Mouse (Mus musculus) left cerebral cortex, postnatal 10 days (tissue): ENCODE data around the gene Olfr303. TPM values are rescaled to one million over a fixed set of nuclear protein-coding genes. Genes with fewer than 3 reads are reported as not detected.
"Not testable (repeated sequence)": the region's sequence is repeated elsewhere in the genome, so short reads cannot be mapped to it uniquely, and the experiment has no call there.

Source experiments
- DNase-seq, 2 experiments: peaks; one replicate each; pipeline ENCODE4 v3.0.0; 2021 to 2022; ENCODE audit warnings: low spot score in 2 of 2, mixed read lengths in 1 of 2; ENCODE audit errors: extremely low spot score in 1 of 2
- intact Hi-C: fragments of 180-260 bp; cut with DNase I; formaldehyde crosslinking; loops from one replicate; pipeline ENCODE4 v1.15.1; 2025
- total RNA-seq, 2 experiments: library from RNA; stranded (reverse); gene quantifications; 2 replicates each; pipeline ENCODE4 v1.2.3; 2021

Gene Olfr303
- not detected for total RNA-seq

DNA sequence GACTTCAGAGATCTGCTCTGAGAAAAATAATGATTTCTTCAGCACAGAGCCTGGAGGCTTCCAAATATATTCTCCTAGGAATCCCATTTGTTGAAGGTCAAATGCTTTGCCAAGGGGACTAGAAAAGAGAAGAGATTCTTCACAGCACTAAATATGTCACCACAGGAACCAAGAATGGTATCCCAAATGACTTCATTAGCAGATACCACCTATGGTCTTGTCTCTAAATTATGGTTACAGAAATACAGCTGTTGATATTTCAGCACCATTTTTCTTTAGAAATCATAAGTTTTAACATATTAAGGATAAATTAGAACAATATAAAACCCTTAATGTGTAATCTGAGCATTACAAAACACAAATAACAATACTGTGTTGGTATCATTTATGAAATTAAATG, at the start of gene Olfr303:
Gene Olfr303 (minus strand): TSS at position 101 of the 400 bp plus-strand sequence.
- intact Hi-C loops = no loop called here
- DNase-seq = no peak

DNA sequence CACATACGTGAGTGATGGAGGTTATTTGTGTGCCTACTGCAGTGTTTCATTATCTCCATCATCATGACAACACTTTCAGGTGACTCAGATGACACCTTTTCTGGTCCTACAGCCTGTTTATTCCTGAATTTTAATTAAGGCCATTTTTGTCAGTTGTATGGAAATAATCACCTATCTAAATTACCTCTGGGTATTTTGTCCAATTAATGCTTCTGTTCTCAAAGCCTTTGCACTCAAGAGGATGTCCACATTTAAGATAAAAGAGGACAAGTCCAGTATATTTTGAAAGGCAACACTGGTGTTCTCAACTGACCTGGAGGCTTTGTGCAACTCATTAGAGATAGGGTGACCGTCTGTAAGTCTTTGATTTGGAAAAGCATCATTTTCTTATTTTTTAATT, 6.0 kb upstream of the Olfr303 start, which contains the start of gene Olfr301:
Gene Olfr301 (plus strand): TSS at position 301 of the 400 bp plus-strand sequence.
- DNase-seq = no peak
- intact Hi-C loops = no loop called here

DNA sequence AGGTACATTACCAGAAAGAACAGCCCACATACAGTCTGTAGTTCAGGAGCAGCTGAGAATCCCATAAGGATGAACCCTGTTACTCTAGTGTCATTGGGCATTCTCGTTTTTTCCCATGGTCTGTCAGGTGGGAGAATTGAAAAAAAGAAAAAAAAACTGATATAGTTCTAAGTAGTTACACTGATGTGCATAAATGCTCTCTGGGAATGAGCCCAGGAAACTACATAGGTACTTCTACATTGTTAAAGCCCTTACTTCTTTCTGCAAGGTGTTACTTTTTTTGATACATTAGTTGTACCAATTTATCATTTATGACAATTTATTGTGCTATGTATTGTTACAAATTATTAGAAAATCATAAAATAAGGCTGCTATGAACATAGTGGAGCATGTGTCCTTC, 11.0 kb downstream of the Olfr303 start, which contains the start of gene Olfr304:
Gene Olfr304 (minus strand): TSS at position 101 of the 400 bp plus-strand sequence.
- intact Hi-C loops = no loop called here
- DNase-seq = no peak

DNA sequence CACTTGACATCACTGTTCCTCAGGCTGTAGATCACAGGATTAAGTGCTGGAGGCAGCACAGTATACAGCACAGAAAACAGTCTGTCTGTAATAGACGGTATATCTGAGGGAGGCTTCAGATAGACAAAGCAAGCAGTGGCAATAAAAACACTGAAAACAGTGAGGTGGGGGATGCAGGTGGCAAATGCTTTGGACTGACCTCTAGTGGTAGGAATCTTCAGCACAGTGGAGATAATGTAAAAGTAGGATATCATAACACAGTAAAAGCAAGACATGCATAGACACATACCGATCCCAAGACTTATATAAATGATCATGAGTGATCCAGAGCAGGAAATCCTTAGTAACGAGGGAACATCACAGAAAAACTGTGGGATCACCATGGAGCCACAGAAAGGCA, 11.8 kb downstream of the Olfr303 start:
- intact Hi-C loops = no loop called here

DNA sequence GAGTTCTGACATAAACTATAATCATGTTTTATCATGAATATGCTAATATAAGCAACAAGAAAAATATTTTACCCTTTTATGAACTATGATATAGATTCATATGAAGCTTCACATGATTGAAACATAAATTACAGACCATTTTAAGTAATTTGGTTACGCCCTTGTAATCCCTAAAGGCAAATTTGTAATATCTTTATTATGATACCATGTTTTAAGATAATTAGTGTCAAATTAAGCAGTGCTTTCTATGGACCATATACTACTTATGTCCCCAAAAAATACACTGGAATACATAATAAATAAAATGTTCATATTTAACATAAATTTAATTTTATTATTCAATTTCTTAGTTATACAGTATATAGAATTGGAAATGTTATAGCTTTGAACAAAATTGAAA, 30.8 kb downstream of the Olfr303 start, which contains the start of gene Olfr305:
Gene Olfr305 (minus strand): TSS at position 101 of the 400 bp plus-strand sequence.
- intact Hi-C loops = no loop called here
- DNase-seq = no peak

More for the DNA sequence above, 11.8 kb downstream of the Olfr303 start:
- no peak for DNase-seq

DNA sequence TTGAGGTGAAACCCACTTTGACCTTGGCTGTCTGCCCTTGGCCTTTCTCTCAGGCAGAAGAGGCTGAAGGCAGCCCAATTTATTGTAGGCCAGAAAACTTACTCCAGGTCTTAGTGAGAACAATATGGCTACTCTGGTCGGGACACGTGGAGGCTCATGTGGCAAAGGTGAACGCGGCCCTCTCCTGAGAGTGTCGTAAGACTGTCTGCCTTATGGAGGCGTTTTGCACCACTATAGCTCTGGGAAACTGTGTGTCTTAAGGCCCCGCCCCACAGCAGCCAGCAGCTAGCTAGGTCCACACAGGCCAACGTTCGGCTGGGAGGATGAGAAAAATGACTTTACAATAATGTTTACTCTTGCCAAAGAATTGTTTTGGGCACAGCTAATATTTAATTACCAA, 51.3 kb downstream of the Olfr303 start:
- DNase-seq, intact Hi-C loops: not testable (repeated sequence)

DNA sequence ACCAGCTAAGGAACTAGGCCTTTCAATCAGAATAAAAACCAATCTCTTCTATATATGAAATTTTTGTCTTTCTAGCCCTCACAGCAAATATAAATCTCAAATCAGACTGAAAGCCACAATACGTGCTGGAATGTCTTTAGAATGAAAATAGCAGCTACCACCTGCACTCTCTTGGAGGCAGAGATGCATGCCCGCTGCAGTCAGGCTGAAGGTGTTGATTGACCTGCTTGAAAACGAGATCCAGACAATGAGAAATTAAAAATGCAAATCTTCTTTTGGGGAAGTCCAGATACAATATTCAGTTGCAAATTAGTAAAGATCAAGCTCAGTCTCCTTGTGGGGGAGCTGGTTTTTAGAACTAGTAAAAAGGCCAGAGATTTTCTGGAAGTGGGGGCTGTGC, 53.3 kb downstream of the Olfr303 start:
- intact Hi-C loops = no loop called here

DNA sequence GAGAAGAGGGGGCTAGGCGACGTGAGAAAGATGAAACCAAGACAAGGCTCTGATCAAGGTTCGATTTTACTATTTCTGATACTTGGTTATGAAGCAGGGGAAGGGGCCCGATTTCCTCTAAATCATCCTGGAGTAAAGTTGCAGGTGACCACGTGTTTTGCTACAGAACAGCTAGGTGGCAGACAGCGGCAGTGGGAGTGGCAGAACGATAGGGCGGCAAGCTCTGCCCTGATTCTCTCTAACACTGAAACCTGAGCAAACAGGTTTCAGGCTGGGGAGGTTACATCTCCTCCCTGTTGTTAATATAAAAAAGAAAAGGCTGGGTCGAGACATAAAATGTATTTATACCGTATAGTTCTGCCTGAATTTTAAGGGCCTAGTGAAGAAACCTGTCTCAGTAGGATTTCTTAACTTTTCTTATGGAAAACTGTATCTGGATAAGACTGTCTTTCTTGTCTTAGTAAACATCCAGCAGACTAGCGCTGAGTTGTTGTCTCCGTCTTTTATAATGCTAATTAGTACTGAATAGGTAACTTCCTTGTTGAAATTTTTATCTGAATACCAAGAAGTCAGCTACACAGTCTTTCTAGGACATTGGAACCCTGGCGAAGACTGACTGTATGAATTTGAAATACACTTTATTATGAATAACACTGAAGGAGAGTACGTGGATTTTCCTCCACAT, 54.6 kb downstream of the Olfr303 start:
- intact Hi-C loops = no loop called here

More for the DNA sequence above, 53.3 kb downstream of the Olfr303 start:
- DNase-seq = no peak

More for the DNA sequence above, 54.6 kb downstream of the Olfr303 start:
- DNase-seq = no peak

Other genes with a start within 250 kb of the Olfr303 start
- gene Vmn2r75, start 226.0 kb downstream of the Olfr303 start, total RNA-seq = not detected
- gene Vmn2r76, start 151.5 kb downstream of the Olfr303 start, total RNA-seq = not detected
- not detected for gene Olfr310, start 120.6 kb downstream of the Olfr303 start, total RNA-seq
- gene Olfr309, start 84.1 kb downstream of the Olfr303 start, total RNA-seq = not detected
- gene Olfr308, start 72.2 kb downstream of the Olfr303 start, total RNA-seq = not detected
- gene Olfr307, start 60.2 kb downstream of the Olfr303 start, total RNA-seq = not detected
- gene Olfr305, start 30.9 kb downstream of the Olfr303 start, total RNA-seq = not detected
- not detected for gene Olfr304, start 11.1 kb downstream of the Olfr303 start, total RNA-seq
- not detected for gene Olfr301, start 6.1 kb upstream of the Olfr303 start, total RNA-seq
- not detected for gene Olfr299, start 62.1 kb upstream of the Olfr303 start, total RNA-seq
- gene Olfr298, start 94.7 kb upstream of the Olfr303 start, total RNA-seq = not detected
- gene Olfr297, start 122.2 kb upstream of the Olfr303 start, total RNA-seq = not detected
- gene Olfr295, start 186.1 kb upstream of the Olfr303 start, total RNA-seq = not detected
- not detected for gene Olfr294, start 218.9 kb upstream of the Olfr303 start, total RNA-seq